Mouse (Mus musculus): ENCODE data around the gene Tln1. TPM values are rescaled to one million over a fixed set of nuclear protein-coding genes. Genes with fewer than 3 reads are reported as not detected.

Gene Tln1
- total RNA-seq, 2 experiments from 2014 or later = 35.8 to 42.1 TPM

GRCm38 (mm10) chr4:43579256-43579655, 16.8 kb upstream of the Tln1 start:
- DNase-seq (ENCODE audit: low spot score in 2 of 2) = no peak

- peak; percentile 82 to 87 for DNase-seq (ENCODE audit: low spot score in 2 of 2)
These were observed 16.1 kb upstream of the Tln1 start, which contains the start of the genes Rgp1 and Gba2 for GRCm38 (mm10) chr4:43578376-43579204. Gene Rgp1 (plus strand): TSS chr4:43578715. Gene Gba2 (minus strand): TSS chr4:43578873.

GRCm38 (mm10) chr4:43577237-43577881, 14.9 kb upstream of the Tln1 start:
- peak in 1 of 2 experiments; percentile 49 for DNase-seq (ENCODE audit: low spot score in 2 of 2)

- DNase-seq (ENCODE audit: low spot score in 2 of 2) = no peak
These were observed 12.9 kb upstream of the Tln1 start for GRCm38 (mm10) chr4:43575356-43575755.

- DNase-seq (ENCODE audit: low spot score in 2 of 2) = no peak
These were observed 11.1 kb upstream of the Tln1 start for GRCm38 (mm10) chr4:43573561-43573960.

- no peak for DNase-seq (ENCODE audit: low spot score in 2 of 2)
These were observed 9.0 kb upstream of the Tln1 start for GRCm38 (mm10) chr4:43571395-43572045.

GRCm38 (mm10) chr4:43567140-43567539, 4.6 kb upstream of the Tln1 start:
- no peak for DNase-seq (ENCODE audit: low spot score in 2 of 2)

- DNase-seq (ENCODE audit: low spot score in 2 of 2) = no peak
These were observed 1.7 kb upstream of the Tln1 start for GRCm38 (mm10) chr4:43564231-43564630.

- no peak for DNase-seq (ENCODE audit: low spot score in 2 of 2)
These were observed 1.0 kb upstream of the Tln1 start for GRCm38 (mm10) chr4:43563601-43563875.

- DNase-seq (ENCODE audit: low spot score in 2 of 2) = peak in 1 of 2 experiments; percentile 15
These were observed 494 bp upstream of the Tln1 start for GRCm38 (mm10) chr4:43562769-43563600.

- DNase-seq (ENCODE audit: low spot score in 2 of 2) = no peak
These were observed 975 bp downstream of the Tln1 start for GRCm38 (mm10) chr4:43561436-43561996.

GRCm38 (mm10) chr4:43560976-43561375, 1.5 kb downstream of the Tln1 start:
- no peak for DNase-seq (ENCODE audit: low spot score in 2 of 2)

- DNase-seq (ENCODE audit: low spot score in 2 of 2) = no peak
These were observed 2.3 kb downstream of the Tln1 start for GRCm38 (mm10) chr4:43560243-43560611.

- no peak for DNase-seq (ENCODE audit: low spot score in 2 of 2)
These were observed 2.8 kb downstream of the Tln1 start for GRCm38 (mm10) chr4:43559519-43560242.

GRCm38 (mm10) chr4:43558631-43559356, 3.7 kb downstream of the Tln1 start:
- DNase-seq (ENCODE audit: low spot score in 2 of 2) = no peak

GRCm38 (mm10) chr4:43558028-43558630, 4.4 kb downstream of the Tln1 start:
- DNase-seq (ENCODE audit: low spot score in 2 of 2) = no peak

GRCm38 (mm10) chr4:43555926-43556325, 6.6 kb downstream of the Tln1 start:
- no peak for DNase-seq (ENCODE audit: low spot score in 2 of 2)

GRCm38 (mm10) chr4:43553891-43554290, 8.6 kb downstream of the Tln1 start:
- no peak for DNase-seq (ENCODE audit: low spot score in 2 of 2)

- DNase-seq (ENCODE audit: low spot score in 2 of 2) = peak in 1 of 2 experiments; percentile 59
These were observed 10.1 kb downstream of the Tln1 start for GRCm38 (mm10) chr4:43552437-43552836.
